Mouse (Mus musculus) spleen, adult 2 months (tissue): Measurements from ENCODE around the gene Tmem254c.
"Not testable (repeated sequence)": the region's sequence is repeated elsewhere in the genome, so short reads cannot be mapped to it uniquely, and the experiment has no call there.

Source experiments
- CTCF ChIP-seq: fragments of 200-500 bp; IDR thresholded peaks from 2 replicates; pipeline ENCODE4 v1.5.1; 2011; ENCODE audit warnings: mild to moderate bottlenecking, inconsistent platforms; ENCODE audit not compliant: insufficient read depth, insufficient read length, insufficient replicate concordance; ENCODE audit errors: extremely low read depth
- POLR2A ChIP-seq: fragments of 200-500 bp; IDR thresholded peaks from 2 replicates; pipeline ENCODE4 v1.6.1; 2011; ENCODE audit warnings: low read depth, low read length, inconsistent platforms

DNA sequence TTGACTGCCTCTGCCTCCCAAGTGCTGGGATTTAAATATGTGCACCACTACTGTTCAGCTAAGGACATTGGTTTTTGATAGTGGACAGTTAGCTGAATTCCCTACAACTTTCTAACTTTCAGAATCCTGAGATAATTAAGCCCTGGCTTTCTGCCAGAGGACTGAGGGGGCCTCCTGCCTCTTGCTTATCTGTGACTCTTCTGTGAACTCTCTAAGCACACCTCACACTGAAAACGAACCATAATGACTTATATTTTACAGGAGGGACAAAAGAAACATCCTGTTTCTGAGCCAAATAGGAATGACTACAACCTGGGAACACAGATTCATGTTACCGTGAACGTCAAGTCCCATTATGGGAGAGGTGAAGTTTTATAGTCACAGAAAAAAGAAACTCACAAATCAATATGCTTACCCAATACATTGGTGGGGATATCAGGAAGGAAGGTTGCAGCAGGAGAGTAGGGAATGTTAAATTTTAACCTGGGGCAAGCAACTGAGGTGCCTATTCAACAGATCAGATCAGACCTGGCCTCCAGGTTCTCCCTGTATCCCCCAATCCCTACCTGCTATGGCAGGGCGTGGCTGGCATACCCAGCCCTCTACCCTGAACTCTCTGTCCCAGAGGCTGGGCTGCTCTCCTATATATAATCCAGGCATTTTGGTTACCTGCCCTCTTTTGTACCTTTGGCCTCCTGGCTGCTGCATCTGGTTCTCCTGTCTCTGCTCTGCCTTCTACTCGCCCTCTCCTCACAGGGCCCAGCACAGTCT, 9.7 kb upstream of the Tmem254c start:
- TF ChIP-seq CTCF, POLR2A: not testable (repeated sequence)
